ENCODE assay signal across 8 mouse cellular contexts in the genomic region with DNA sequence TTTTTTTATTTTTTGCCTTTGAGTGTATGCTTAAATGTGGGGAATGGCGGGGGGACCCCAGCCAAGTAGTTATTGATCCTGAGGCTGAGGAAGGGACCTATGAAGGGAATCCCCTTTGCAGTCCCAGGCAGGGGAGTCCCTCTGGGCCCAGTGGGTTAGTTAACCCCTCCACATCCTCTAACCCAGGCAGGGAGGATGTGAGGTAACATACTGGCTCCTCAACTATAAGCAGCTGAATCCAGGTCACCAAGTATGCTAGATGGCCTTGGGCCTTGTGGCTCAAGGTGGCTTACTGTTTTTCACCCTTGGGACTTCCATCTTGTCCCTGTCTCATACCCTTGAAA. TPM values are rescaled to one million over a fixed set of nuclear protein-coding genes. Genes with fewer than 3 reads are reported as not detected.
DNase-seq lines count a peak whose midpoint lies in the region; ATAC-seq and TF ChIP-seq lines count a peak whose summit lies in the region.

No protein-coding gene starts in this region.

- H3K9ac ChIP-seq in limb, embryonic 15.5 days: no peak overlapping the region

- 76% methylated on average over 1 of the region's 1 CpGs for WGBS in spleen, adult 2 months
- 68% methylated on average over 1 of the region's 1 CpGs for WGBS in limb, embryonic 15.5 days

- H3K9me3 ChIP-seq in limb, embryonic 15.5 days: no peaks in the 10 kb centered on the region

- DNase-seq in adrenal gland, adult 2 months: peak; percentile 30
- no peak for DNase-seq in adrenal gland, postnatal 10 days
- DNase-seq in spleen, adult 2 months (ENCODE audit: low read depth in 1 of 2, low spot score in 2 of 2): no peak
- DNase-seq in spleen, postnatal 4 days (ENCODE audit: low spot score in 2 of 2): no peak
- DNase-seq in thymus, postnatal 4 days: peak; percentile 28
- DNase-seq in urinary bladder, postnatal 14 days (ENCODE audit: low spot score): no peak
- DNase-seq in Muller cell, postnatal 12 days (ENCODE audit: inconsistent ontology term): no peak

- H3K4me1 ChIP-seq in spleen, adult 2 months (ENCODE audit: control insufficient read depth, insufficient read depth, insufficient read length): peaks cover 23% of the 10 kb centered on the region; the same call in 1 of the 2 replicates
- H3K4me1 ChIP-seq in limb, embryonic 15.5 days: peaks cover 36% of the 10 kb centered on the region

- peak overlapping the region; percentile 94 for H3K27ac ChIP-seq in spleen, adult 2 months (ENCODE audit: insufficient read depth, low read length)
- peak overlapping the region; percentile 95 for H3K27ac ChIP-seq in limb, embryonic 15.5 days

- peak overlapping the region; percentile 60; the same call in 1 of the 2 replicates for H3K4me3 ChIP-seq in spleen, adult 2 months (ENCODE audit: extremely low read depth, insufficient read depth, insufficient read length)
- peak overlapping the region; percentile 50; the same call in 1 of the 2 replicates for H3K4me3 ChIP-seq in limb, embryonic 15.5 days

- no peaks in the 10 kb centered on the region for H3K36me3 ChIP-seq in spleen, adult 2 months (ENCODE audit: control insufficient read depth, insufficient read depth, low read length)
- no peaks in the 10 kb centered on the region for H3K36me3 ChIP-seq in limb, embryonic 15.5 days

- no peak for ATAC-seq in limb, embryonic 15.5 days (ENCODE audit: insufficient number of reproducible peaks, low FRiP score, low TSS enrichment, low read depth)

- TF ChIP-seq CTCF in spleen, adult 2 months (IDR thresholded peaks at IDR 0.05; ENCODE audit: extremely low read depth, insufficient read depth, insufficient read length, insufficient replicate concordance): no peak

- no peaks in the 10 kb centered on the region for H3K27me3 ChIP-seq in spleen, adult 2 months (ENCODE audit: control insufficient read depth, insufficient read depth, low read length)
- no peaks in the 10 kb centered on the region for H3K27me3 ChIP-seq in limb, embryonic 15.5 days

- no peak for TF ChIP-seq POLR2A in spleen, adult 2 months (IDR thresholded peaks at IDR 0.05; ENCODE audit: low read depth, low read length)

- H3K4me2 ChIP-seq in limb, embryonic 15.5 days: peak overlapping the region; percentile 68

RNA-seq across cellular contexts. Expression of gene Nr4a1, which starts 6.9 kb away (rescaled TPM):
- total RNA-seq in adrenal gland, adult 2 months (2021): 100 to 1,000 TPM; 560 to 565 TPM
- polyA plus RNA-seq in adrenal gland, adult 2 months (2012; rRNA removed): 162 and 415 TPM in 2 replicates
- total RNA-seq in adrenal gland, postnatal 10 days (2021): 100 to 1,000 TPM in 1 of 2 experiments, 10 to 100 TPM in 1; 95.8 to 589 TPM
- polyA plus RNA-seq in spleen, adult 2 months (2012; rRNA removed): 50.3 and 63.8 TPM in 2 replicates
- 14.7 and 18.4 TPM in 2 replicates for polyA plus RNA-seq in limb, embryonic 15.5 days (2015; fragmentation: Nextera tagmentation; extraction: Ambion mirVana)

RNA-seq across cellular contexts. Expression of gene Grasp, which starts 23.1 kb away (rescaled TPM):
- 10 to 100 TPM; 16.4 to 21.0 TPM for total RNA-seq in adrenal gland, adult 2 months (2021)
- 53.0 and 60.3 TPM in 2 replicates for polyA plus RNA-seq in adrenal gland, adult 2 months (2012; rRNA removed)
- 10 to 100 TPM; 16.4 to 24.0 TPM for total RNA-seq in adrenal gland, postnatal 10 days (2021)
- 5.6 and 6.5 TPM in 2 replicates for polyA plus RNA-seq in spleen, adult 2 months (2012; rRNA removed)
- polyA plus RNA-seq in limb, embryonic 15.5 days (2015; fragmentation: Nextera tagmentation; extraction: Ambion mirVana): 5.3 and 7.2 TPM in 2 replicates

RNA-seq across cellular contexts. Expression of gene Atg101, which starts 36.9 kb away (rescaled TPM):
- total RNA-seq in adrenal gland, adult 2 months (2021): 10 to 100 TPM; 38.6 to 58.8 TPM
- polyA plus RNA-seq in adrenal gland, adult 2 months (2012; rRNA removed): 31.9 and 35.4 TPM in 2 replicates
- 100 to 1,000 TPM in 1 of 2 experiments, 10 to 100 TPM in 1; 36.6 to 103 TPM for total RNA-seq in adrenal gland, postnatal 10 days (2021)
- polyA plus RNA-seq in spleen, adult 2 months (2012; rRNA removed): 24.5 and 29.4 TPM in 2 replicates
- polyA plus RNA-seq in limb, embryonic 15.5 days (2015; fragmentation: Nextera tagmentation; extraction: Ambion mirVana): 69.7 and 69.9 TPM in 2 replicates

RNA-seq across cellular contexts. Expression of gene 6030408B16Rik, which starts 45.9 kb away (rescaled TPM):
- total RNA-seq in adrenal gland, adult 2 months (2021): under 1 TPM; 0.40 to 0.52 TPM
- polyA plus RNA-seq in adrenal gland, adult 2 months (2012; rRNA removed): 1.4 and 2.0 TPM in 2 replicates
- 1 to 10 TPM; 1.0 to 2.4 TPM for total RNA-seq in adrenal gland, postnatal 10 days (2021)
- polyA plus RNA-seq in spleen, adult 2 months (2012; rRNA removed): 0.12 and 0.25 TPM in 2 replicates
- 0.50 and 0.84 TPM in 2 replicates for polyA plus RNA-seq in limb, embryonic 15.5 days (2015; fragmentation: Nextera tagmentation; extraction: Ambion mirVana)

Comparison
In these comparisons a context has a peak if more than half of its experiments do, and no peak if none do; other contexts are left out.
1. DNase-seq: peak in adrenal gland, adult 2 months (single experiment) and thymus, postnatal 4 days (single experiment); none in adrenal gland, postnatal 10 days (single experiment), spleen, adult 2 months (0 of 2), spleen, postnatal 4 days (0 of 2), urinary bladder, postnatal 14 days (single experiment) and Muller cell, postnatal 12 days (single experiment).